Mouse (Mus musculus) c-Kit-positive CD71-positive TER-119-positive erythroid progenitor cells, embryonic 14.5 days (primary cell): Measurements from ENCODE around the gene Gper1.

Experiments
- DNase-seq: peaks from one replicate; pipeline ENCODE4 v3.0.0-alpha.2; 2013; ENCODE audit warnings: low spot score

Gene Gper1

DNA sequence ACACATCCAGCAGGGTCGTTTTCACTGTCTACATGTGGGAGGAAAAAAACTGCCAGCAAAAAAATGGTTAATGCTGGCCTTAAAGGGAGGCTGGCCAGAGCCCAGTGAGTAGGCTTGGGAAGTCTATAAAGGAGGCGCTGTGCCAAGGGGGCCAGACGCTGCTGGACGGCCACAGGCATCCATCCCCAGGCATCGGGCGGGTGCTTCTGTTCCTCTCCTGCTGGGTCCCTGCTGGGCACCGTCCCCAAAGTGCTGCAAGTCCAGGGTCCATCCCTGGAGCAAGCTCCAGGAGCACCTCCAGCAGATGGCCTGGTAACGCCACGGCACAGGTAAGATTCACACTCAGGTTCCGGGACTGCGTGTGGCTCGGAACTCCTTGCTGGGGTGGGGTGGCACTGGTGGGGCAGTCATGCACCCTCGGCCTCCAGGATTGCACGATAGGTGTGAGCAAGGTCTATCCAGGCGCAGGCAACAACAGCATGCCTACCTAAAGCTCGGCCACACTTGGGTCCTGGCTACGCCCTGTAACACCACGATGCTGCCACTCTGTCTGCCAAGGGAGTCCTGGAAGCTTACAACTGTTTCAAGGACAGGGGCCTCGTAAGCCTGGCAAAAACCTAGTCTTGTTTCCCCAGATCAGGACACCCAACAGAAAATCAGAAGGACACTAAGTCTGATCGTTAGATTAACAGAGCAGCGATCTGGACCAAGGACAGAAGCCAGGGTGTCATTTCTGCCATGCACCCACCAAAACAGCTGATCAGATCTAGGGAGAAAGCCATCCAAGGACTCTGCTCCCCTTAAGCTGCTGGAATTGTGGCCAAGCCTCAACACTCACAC, at the start of gene Gper1:
Gene Gper1 (plus strand): TSS at position 126 of the 840 bp plus-strand sequence.
- DNase-seq, result no peak

DNA sequence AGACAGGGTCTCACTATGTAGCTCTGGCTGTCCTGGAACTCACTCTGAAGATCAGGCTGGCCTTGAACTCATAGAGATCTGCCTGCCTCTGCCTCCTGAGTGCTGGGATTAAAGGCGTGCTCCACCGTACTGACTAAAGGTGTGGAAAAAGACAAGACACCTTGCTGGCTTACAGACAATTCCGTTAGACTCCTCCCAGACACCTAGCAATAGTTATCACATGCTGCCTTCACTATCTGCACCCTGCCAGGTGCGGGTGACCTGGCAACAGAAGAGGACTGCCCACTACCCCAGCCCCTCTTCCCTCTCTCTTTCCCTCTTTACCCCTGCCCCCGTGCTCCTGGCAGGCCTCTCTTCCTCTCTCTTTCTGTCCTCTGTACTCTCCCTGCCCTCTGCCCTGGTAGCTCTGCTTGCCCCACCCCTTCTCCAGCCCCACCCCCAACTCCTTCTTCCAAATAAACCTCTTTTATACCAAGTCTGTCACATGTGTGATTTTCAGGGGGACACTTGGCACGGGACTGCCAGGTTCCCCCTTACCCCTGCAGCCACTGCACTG, 49.0 kb upstream of the Gper1 start:
- no peak for DNase-seq

DNA sequence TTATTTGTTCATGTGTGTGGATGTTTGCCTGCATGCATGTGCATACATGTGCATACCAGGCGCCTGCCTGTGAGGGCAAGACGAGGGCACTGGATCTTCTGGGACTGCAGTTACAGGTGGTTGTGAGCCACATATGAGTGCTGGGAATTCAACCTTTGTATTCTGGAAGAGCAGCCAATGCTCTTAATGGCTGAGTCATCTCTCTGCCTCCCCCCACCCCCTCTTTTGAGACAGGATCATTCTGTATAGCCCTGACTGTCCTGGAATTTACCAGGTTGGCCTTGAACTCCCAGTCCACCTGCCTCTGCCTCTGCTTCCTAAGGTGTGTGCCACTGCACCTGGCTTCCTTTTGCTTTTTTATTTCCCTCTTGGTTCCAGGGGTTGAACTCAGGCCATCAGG, 48.1 kb upstream of the Gper1 start:
- DNase-seq, result no peak

DNA sequence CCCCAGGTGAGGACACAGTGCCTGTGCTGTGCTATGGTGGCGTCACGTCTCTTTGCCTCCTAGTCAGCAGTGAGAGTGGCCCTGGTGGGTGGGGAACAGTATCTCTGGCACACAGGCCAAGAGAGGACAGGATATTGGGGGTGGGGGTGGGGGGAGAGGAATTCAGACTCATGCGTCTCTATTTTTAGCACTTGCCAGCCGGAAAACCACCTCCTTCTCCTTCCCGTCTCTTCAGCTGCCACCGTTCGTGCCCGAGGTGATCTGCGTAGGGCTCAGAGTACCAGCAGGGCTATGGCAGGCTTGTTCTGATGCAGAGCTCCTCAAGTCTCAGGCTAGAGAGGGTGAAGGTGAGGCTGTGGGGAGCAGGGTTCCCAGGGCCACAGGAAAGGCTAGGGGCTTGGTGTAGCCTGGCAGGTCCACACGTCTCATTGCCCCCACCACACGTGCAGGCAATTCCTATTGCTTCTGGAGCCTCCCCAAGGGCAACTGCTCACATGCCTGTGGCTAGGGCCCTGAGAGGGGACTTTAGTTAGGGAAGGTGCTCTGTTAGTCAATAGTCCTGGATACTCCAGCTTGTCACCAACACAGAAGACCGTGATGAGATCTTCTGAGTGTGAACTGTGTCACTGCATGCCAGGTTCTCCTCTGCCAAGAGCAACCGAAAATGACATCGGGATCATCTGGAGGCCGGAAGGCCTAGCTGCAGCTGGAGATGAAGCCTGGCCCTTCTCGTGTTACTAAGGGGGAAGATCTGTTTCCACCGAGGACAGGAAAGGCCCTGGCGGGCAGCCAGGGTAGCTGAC, 45.3 kb upstream of the Gper1 start, which contains the start of gene Gpr146:
Gene Gpr146 (plus strand): TSS at position 230 of the 803 bp plus-strand sequence.
- no peak for DNase-seq

DNA sequence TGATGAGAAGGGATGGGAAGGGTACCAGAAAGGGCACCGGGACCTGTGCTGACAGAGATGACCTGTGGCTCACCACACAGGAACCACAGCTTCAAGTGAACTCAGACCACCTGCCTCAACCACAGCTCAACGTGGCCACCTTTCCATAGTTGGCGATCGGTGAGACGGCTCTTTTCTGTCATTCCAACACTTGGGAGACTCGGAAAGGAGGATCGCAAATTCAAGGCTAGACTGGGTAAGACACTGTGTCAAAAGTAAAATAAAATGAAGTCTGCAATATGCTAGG, 44.7 kb upstream of the Gper1 start:
- DNase-seq, result no peak

DNA sequence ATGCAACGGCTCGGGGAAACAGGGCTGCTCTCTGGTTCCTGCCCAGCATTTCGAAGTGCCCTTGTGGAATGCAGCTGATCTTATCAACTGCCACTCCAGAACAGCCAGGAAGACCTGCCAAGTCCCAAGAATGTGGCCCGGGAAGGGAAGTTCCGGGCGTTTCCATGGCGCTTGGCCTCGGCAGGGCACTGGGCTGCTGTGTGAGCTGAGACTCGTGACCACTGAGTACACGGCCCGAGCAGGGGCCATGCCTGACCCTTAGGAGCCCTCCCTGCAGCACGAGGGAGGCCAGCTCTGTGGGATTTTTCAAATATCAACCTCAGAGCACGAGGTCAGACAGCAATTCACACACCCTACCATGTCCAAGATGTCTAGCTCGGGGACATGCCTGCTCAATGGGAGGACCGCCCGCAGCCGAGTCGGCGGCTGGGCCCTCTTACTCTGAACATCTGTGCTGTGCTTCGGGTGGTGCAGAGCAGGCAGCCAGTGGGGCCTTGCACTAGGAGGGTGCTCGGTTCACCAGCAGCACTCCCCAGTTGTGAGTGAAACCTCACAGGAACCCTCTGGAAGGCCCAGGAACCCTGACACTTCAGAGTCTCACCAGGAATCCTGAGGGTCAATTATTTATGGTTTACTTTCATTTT, 43.8 kb upstream of the Gper1 start:
- no peak for DNase-seq

DNA sequence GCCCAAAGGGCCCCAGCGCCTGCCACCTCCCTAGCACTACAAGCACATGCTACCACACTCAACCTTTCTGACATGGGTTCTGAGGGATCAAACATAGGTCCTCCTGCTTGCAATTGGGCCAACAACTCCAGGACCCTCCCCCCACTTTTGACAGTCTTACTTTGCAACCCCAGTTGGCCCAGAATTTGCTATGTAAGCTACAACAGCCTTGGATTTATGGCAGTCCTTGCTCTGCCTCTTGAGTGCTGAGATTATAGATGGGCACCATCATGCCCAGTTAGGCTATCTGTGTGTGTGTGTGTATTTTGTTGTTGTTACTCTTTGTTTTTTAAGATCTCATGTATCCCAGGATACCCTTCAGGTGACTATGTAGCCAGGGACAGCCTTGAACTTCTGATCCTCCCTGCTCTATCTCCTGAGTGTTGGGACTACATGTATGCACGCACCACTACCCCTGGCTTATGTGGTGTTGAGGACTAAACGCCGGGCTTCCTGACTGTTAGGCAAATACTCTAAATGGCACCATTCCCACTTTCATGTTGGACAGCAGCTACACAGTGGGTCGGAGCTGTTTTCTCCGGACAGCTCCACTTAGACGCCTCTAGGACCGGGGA, 43.1 kb upstream of the Gper1 start:
- no peak for DNase-seq

DNA sequence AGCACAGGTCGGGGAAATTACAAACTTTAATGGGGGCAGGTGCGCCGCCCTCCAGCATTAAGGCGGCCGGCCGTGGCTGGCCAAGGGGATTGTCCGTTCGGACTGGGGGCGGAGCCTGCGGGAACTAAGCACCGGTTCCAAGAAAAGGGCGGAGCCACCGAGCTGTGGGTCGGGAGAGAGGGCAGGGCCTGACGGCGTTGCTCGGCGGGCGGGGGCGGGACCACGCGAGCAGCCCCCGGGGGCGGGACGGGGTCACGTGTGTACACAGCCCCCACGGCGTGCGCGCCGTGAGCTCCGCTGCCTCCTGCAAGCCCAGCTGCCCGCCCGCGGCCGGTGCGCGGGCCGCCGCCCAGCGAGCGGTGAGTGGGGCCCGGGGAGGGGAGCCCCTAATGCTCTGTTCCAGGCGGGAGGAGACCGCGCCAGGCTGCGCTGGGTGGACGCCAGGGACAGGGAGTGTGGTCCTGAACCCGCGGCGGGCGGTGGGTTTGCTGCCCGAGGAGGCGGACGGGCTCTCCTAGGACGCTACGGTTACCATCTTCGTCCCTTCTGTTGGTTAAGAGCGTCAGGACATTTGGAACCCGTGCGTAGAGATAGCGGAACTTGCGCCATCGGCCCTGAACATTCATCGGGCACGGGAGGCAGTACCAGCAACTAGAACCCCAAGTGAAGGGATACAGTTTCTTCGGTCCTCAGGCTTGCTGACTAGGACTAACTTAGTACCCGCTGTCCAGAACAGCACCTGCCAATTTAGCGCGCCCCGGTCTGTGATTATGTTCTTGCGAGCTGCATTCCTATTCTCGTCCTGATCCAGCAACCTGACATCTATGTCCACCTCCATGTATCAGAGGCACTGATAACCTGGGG, 42.3 kb upstream of the Gper1 start:
- peak; percentile 96 for DNase-seq

DNA sequence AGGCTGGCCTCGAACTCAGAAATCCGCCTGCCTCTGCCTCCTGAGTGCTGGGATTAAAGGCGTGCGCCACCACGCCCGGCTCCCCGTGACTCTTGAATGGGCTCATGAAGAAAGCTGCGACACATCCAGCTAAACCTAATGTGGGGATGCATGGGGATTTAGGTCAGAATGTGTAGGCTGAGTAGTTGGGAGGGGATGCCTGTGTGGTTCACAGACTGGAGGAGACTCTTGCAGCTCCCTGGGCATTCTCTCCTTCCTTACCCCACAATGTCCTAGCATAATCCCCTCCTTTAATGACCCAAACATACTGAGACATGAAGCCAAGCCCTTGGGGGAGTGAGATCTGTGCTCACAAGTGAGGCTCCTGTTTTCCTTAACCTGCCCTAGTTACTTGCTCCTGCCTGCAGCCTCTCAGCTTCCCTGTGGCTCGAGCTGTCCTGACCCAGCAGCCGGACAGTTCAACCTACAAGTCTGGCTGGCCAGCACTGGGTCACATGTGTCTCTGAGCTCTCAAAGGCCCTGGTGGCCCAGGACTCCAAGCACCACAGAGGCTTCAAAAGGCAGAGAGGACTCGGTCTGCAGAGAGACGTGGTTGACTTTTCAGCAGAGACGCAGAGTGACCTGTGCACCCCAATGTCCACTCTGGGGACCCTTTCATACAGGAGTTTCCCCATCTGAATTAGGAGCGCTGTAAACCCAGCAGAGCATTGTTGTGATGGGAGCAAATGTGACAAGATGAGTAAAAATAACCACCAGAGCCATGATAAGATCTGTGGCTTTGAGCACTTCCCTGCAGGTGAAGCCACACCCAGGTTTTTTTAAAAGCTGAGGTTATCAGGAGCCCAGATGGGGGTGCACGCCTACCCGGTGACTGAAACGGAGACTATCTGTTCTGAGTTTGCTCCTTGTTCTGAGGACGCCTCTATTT, 41.1 kb upstream of the Gper1 start:
- DNase-seq, result peak; percentile 87

DNA sequence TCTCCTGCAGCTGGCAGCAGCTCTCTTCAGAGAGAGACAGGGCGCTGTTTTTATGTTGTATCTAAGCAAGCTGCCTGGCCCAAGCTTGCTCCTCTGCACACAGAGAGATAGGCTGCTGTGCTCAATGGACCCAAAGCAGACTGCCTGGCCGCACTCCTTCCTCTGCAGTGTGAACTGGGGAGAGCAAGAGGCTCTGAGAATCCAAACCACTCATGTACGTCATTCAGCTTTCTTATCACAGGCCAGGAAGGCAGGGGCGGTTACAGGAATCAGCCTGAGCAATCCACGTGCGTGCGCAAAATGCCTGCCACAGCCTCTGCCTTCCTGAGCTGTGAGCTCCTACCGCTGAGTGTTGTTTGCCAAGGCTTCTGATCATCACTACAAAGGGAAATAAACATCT, 40.2 kb upstream of the Gper1 start:
- DNase-seq, result peak; percentile 86

DNA sequence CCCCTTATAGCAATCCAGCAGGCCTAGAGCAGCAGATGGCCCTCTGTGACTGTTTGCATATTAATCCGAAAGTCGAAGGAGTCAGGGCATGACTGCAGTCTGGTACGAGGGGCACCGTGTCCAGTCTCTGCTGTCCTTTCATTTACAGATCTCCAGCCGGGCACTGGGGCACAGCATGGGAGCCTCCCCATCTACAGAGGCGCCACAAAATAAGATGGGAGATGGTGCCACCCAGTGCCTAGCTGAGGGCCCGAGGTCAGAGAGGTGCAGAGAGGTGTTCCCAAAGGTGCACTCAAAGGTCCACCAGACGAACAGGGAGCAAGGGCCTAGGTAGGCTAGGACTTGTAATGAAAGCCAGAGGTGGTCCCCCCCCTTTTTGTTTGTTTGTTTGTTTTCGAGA, 39.7 kb upstream of the Gper1 start:
- DNase-seq, result no peak

DNA sequence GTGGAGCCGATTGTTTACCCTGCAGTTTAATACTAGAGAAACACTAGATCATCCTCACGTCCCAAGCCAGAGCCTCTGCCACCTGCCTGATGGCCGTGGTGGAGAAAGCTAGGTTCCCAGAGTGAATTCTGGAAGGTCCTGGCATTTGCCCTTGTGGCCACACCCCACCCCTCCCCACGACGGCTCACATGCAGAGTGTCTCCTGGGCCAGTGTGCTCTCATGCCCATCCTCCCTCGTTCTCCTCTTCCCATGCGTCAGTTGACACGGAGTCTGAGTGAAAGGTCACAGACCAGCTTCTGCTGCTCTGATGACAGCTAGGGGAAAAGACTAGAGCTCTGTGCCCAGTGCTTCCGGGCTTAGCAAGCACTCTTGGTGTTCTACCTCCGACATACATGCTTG, 38.4 kb upstream of the Gper1 start:
- no peak for DNase-seq

DNA sequence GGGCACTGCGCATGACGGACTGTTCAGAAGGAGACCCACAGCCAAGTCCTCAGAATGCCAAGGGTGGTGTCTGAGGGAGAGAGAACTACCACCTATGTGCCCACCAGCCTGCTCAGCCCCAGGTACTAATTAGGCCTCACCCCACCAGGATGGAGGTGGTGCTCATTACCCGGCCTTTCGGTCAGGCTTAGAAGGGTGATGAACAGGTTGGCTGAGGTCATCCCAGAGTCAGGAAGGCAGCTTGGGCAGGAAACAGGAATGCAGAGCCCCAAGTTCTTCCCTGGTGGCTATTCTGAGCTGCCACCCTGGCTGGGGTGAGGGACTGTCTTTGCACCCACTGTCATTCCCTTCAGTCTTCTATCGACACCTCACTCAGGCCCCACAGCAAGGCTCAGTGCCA, 36.9 kb upstream of the Gper1 start:
- DNase-seq, result no peak

DNA sequence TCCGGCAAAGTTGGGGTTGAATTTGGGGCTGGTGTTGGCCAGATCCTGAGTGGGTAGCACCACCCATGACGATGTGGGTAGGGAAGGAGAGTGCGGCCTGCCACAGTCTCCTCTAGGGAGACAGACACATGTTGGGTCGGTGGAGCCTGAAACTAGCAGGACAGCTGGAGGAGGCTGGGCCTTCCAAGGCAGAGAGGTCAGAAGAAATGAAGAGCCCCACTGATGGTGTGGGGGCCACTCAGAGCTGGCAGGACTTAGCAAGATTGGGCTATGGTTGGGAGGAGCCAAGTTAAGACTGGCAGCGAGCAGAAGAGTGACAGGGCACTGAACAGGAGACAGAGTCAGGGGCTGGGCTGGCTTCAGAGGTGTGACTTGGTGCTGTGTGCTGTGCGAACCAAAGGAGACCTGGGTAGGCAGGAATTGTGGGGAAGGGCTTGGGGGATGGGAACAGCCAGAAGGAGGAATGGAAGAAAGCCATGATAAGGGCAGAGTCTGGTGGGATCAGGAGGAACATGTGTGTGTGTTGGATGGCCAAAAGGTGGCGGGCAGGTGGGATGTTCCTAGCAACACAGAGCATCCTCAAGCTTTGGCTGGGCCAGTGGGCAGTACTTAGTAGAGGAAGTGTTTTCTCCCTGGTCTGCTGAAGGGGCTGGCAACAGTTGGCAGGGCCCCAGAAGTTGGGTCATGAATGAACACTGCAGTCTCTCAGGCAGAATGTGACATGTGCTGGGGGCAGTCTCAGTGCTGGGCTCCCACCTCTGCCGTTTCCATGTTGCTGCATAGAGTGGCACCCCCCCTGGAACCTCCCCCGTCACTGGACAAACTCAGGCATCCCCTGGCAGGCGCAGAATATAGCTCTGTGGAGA, 35.4 kb upstream of the Gper1 start:
- no peak for DNase-seq

DNA sequence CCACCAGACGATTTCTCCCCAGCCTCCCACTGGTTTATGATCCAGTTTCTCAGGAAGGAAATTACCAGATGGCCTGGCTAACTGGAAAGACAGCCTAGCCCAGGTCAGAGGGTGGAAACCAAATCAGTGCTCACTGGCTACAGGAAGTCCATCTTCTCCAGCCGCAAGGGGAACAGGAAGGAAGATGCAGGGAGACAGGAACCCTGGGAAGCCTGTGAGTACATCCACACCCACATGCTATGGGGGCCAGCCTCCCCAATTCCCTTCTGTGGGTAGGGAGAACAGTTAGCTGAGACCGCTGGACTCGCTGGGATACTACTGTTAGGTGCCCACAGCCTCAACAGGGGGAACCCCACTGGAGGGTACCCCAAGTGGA, 34.8 kb upstream of the Gper1 start:
- DNase-seq, result no peak

DNA sequence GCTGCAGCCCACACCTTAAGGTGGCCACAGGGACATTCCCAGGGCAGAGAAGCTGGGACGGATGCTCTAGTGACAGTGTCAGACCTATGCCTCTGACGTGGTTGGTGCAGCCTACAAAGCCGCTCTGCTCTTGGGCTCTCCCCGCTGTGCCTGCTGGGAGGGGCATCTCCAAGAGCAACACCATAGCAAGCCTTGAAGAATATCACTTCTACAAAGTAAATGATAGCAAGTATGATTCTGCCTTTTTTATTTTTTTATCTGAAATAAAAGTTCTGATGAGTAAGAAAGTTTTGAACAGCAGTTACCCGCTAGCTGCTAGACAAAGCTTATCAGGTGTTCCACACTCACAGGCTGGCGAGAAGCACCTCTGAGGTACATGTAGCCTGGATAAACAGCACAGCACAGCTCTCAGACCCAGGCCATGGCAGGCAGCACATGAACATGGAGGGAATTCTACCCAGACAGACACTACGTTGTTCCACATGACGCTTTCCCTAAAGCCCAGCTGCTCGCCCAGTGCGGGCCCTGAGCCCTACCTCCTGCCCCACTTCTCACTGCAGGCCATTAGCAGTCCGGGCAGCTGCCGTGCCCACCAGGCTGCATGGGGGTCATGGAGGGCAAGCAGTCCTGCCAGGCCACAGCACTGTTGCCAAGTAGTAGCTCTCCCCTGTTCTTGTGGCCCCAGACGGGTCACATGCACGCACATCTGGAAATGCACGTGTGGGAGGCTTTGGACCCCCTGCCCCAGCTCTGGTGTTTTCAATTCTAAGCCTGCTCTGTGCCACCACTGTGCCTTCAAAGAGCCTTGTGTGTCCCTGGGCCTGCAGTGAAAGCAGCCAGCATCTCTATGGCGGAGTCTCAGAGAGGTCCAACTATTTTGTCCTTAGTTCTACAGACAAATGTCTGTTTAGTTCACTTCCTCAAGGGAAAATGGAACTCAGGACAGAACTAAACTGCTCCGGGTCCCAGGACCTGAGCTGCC, 34.0 kb upstream of the Gper1 start:
- DNase-seq, result peak; percentile 76

DNA sequence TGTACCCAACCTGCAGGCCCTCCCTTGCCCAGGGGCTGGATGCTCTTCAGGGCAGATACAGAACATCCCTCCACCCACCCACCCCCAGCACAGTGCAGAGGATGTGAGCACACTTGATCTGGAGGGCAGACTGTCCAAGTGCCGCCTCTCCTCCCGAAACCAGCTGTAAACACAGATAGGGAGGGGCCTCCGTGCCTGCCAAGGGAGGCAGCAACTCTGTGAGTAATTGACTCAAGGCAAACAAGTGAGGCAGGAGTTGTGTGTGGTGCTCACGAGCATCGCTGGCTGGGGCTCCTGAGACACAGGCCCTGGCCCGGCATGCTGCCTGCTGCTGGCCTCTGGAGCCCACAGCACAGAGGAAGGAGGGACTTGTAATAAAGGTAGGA, 33.3 kb upstream of the Gper1 start:
- DNase-seq, result peak; percentile 87
